Mouse (Mus musculus) A20 (cell line): ENCODE results near the gene Sohlh2.
A peak's percentile ranks its signal among the peaks of the same experiment; 100 is the strongest.

ENCODE experiments used
- DNase-seq: peaks from one replicate; pipeline ENCODE4 v3.0.0-alpha.2; 2011; ENCODE audit warnings: low read depth, low spot score

The Sohlh2 gene

DNA sequence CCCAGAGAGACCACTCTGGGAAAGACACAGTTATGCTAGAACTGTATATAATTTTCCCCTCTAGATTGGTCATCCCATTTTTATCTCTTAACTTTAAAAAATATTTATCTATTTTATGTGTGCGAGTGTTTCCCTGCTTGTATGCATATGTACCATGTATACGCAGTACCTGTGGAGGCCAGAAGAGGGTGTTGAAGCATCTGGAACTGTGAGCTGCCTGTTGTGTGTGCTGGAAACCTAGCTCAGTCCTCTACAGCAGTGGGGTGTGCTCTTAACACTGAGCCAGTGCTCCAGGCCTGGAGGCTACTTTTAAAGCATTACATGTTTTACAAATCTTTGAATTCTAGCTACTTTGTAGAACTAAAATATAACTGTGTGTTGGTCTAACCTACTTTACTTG lies 24.6 kb downstream of the Sohlh2 start:
- DNase-seq: no peak

DNA sequence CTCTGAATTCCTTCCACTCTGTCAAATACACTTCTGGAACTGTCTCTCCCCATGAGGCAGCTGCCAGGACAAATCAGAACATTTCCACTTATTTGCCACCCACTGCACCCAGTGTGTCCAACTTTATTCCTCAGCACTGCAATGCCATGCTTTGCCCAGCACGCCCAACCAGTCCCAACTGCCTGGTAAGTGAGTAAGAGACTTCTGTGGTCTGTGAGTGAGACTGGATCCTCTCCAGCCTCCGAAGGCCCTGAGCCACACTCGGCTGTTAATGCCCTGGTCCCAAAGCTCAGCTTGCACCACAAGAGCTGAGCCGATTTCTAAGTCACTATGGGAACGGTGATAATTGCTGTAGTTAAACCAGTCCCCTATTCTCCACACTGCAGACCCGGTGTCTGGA lies 25.8 kb downstream of the Sohlh2 start:
- no peak for DNase-seq

DNA sequence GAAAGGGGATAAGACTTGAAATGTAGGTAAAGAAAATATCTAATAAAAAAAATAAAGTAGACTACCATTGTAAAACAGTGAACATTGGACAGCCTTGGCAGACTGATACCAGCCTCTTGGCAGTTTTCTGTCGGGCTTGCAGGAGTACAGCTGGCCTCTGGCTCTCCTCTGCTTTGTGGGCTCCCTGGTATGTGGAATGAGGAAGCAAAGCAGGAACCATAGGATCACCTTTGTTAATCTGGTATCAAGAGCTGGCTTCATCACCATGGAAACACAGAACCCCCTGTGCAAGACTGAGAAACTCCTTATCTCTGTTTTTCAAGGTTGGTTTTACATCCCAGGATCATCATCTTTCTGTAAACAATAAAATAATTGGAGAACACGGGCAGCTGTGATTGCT lies 30.4 kb downstream of the Sohlh2 start:
- DNase-seq: no peak

DNA sequence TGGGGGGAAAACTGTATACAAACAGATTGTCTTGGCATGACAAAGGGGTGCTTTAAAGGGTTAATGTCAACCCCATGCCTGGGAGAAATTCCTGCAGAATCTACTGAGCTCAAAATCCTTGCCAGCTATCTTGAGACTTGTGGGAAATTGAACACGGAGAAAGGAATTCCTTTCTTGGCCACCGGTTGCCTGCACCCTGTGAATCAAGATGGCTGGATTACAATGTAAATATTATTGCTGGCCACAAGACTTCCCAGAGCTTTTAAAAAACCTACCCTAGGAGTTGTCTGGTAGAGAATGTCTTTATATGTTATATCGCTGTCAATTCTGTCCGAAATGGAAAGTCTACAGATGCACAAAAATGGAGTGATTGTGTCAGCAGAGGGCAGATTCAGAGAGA lies 32.0 kb downstream of the Sohlh2 start:
- no peak for DNase-seq

DNA sequence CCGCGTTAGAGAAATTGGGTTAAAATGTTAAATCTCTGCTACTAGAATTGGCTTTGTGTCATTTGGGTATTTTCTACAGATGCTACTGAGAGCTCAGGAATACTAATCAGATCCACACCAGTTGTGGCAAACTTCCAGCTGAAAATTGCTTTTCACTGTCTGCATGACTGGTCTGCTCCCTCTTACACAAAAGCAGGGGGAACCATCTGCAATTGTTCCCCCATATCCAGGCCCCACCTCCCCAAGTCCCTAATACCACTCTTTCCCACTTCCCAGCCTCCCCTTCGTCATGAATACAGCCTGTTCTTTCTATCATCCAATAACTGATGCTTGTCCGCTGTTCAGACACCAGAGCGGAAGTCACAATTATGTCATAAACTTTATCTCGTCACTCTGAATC lies 32.6 kb downstream of the Sohlh2 start:
- DNase-seq: no peak

DNA sequence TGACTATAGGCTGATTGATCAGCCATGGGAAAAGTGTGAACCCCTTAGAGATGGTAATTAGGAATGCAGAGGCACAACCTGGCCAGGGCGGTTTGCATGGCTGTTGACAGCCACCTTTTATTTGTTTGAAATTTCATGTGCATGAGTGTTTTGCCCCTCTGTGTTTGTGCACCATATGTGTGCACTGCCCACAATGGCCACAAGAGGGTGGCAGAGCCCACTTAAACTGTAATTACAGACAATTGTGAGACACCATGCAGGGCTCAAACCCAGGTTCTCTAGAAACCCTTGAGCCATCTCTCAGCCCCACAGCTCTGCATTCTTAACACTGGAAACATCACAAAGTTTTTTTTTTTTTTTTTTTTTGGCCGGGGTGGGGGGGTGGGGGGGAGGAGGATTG lies 40.7 kb downstream of the Sohlh2 start:
- DNase-seq: peak; percentile 45

DNA sequence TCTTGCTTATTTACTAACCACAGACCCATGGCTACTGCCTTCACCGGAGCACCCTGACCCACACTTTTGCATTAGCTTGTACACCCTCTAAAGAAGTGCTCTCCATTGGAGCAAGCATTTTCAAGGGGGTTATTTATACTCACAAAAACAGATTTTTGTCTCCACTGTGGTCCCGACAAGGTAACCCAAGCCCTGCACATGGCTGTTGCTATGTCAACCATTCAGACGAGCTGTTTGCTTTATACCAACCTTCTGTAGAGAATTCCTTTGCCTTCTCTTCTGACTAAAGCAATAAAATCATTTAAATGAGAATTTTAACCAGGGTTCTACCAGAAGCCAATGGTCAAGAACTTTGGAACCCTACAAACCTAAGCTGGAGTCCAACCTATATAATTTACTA lies 42.0 kb downstream of the Sohlh2 start:
- no peak for DNase-seq

DNA sequence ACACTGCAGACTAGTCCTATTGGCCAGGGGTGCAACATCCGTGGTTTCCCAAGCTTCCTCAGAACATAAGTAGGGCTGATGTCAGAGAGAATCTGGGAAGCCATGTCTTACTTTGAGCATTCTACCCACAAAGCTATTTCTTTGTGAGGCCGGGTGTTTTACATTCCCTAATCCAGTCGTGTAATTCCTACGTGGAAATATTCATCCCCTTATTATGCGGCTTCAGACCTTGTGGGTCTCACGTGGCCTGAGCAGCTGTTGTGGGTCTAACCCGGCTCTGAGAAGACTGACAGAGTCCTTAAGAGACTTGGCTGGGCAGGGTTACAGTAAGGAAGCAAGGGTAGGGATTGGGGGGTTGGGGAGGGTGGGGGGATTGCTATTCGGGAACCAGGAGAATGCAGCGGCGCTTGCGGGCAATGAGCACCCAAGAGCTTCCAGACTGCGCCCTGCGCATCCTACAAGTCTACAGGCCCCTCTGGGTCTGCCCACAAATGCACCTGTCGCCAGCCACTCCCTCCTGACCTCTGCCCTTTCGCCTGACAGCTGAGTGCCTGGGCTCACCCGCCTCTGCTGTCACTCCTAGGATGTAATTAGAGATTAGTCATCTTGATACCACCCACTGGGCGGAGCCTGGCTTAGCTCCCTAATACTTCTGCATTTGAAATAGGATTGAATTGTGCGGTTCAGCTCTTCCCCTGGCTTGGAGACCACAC lies 44.8 kb downstream of the Sohlh2 start:
- DNase-seq: peak; percentile 92

DNA sequence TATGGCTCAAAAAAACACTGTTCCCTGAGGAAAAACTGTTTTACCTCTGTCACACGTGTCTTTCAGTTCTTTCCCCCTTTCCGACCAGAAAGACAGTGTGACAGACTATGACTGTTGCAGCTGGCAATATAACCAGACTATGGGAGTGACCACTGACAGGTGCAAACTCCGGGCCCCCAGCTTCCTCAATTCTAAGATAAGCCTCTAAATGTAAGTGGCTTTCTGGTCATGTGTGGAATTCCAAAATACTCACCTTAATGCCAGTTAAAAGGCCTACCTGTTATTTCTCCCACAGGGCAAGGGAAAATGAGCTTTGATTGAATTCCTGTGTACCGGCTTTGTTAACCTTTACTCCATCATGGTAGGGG lies 45.4 kb downstream of the Sohlh2 start:
- no peak for DNase-seq

DNA sequence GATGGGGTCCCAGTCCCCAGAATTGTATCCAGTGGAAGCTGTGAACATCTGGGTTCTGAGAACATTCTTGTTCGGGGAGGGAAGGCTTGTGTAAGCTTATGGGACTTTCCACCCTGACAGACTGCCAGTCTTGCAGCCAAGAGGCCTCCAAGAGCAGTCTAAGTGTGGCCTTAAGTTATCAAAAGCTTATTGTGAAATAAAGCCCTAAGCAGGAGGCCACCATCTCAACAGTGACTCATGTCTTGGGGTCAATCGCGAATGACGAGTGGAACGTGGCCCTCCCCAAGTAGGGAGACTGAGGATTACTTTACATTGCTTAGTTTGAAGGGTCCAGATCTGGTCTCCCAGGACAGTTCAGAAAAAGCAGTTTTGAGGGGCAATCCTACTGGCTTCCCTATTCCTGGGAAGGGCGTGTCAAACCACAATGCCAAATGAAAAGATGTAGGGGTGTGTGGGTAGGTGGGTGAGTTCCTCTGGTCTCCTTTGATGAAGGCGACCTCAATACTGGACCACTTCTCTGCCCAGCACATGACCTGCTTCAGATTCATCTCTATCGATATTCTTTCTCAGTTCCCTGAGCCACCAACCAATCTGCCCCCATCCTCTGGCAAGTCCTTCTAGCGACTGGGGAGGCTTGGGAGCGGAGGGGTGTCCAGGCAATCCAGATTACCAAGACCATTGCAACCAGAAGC lies 60.0 kb downstream of the Sohlh2 start, which contains the start of gene Dclk1:
Dclk1 (plus strand) TSS at position 635 of the 692 bp plus-strand sequence.
- no peak for DNase-seq

DNA sequence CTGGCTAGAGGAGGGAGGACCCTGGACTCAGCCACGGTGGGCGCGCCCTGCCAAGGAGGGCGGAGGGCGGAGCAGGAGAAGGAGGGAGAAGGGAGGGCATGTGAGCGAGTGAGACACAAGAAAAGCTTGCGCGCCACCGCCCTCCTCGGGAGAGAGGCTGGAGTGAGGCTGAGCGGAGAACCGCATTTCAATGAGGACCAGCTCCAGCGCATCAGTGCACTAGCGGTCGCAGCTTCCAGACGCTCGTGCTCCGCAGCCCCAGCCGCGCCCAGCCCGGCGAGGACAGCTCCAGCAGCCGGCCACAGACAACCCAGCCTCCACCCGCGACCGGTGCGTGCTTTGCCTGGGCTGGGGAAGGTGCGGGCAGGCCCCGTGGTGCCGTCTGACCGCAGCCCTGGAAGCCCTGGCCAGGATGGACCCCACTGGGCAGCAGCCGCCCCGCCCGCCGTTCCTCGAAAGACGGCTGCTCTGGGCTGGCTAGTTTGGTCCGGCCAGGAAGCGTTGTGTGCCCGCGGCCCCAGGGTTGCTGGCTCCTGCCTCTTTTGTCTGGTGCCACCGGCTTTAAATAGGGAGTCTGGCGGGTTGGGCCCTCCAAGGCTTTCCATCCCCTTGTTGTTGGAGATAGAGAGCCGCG lies 60.7 kb downstream of the Sohlh2 start:
- DNase-seq: no peak

DNA sequence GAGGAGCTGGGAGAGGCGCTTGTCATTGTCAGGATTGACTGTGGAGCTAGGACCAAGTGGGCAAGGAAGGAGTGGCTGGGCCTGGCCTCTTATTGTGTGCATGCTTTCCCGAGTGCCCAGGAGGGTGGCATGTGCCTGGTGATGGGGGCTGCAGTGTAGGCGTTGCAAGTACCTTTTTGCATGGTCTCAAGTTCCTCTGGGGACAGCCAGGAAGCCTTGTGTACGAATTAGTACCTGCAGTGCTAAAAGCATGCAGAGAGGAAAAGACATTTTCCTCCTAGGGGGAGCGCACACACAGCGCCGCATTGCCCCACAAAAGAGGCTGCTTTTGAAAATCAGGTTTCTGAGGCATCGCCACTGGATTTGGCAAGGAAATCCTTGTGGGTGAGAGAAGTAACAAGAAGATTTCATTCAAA lies 61.2 kb downstream of the Sohlh2 start:
- DNase-seq: no peak

DNA sequence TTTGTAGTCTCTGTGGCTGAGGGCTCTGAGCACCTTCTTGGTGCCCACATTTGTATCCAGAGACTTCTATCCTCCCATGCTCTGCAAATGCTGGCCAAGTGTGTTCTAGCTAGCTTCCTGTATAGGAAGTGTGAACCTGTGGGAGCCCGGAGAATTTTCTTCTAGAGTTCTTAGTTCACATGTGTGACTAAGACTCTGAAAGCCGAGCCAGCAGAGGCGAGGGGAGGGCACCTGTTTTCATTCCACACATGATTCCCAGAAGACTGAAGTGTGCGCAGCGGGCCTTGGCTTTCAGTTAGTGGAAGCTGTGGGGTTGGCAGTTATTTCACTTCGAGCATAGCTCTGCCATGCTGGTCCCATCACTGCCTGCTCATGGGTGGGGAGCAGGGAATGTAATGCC lies 62.3 kb downstream of the Sohlh2 start:
- no peak for DNase-seq

DNA sequence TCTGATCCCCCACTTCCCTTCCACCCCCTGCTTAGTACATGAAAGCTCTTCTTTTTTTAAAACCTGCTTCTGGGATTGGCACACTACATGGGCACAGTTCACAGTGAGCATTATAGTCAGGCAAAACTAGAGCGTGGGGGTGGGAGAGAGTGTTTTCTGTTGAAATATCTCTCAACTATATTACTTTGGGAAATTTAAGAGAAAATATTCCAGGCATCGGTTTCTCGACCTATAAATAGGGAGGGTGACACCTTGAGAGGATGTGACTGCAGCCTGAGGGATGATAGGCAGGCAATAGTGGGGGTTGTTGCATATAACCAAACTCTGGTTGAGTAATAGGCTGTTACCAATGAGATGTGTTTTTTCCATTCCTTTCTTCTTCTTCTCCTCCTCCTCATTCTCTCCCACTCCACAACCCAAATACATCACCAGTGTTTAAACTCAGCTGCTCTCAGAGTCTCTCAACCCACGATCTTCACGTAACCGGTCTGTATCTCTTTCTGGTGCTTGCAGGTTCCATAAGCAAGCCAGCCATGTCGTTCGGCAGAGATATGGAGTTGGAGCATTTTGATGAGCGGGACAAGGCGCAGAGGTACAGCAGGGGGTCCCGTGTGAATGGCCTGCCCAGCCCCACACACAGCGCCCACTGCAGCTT lies 64.9 kb downstream of the Sohlh2 start:
- no peak for DNase-seq

DNA sequence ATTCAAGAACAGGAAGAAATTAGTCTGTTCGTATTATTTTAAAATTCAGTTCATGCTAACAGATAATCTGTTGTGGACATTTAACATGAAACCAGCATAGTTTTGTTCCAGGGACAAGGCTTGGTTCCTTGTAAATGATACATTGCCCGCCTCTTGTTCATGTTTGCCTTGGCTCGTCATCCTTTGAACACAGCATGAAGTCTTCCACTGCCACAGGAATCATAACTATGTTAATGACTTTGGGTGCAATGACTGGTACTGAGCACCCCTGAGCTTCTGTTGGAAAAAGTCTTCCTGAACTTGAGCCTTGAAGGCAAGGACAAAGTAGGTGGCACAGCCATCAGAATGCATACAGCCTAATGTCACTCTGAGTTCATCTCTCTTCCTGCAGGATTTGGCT lies 66.2 kb downstream of the Sohlh2 start:
- no peak for DNase-seq

DNA sequence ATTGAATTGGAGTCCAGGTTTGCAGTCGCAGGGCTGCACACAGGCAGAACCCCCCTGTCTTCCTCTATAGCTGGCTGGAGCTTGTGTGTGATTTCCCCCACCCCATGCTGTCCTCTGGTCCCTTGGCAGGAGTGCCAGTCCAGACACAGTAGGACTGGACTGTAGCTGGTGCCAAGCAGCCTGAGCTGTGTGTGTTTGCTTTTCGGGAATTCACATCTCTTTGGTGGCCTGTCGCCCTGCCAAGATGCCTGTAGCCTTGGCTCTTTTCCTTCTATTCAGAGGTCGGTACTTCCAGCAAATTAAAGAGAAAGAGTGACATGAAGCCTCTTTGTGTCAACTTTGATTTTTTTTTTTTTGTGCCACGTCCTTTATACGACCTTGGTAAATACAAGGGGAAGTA lies 66.7 kb downstream of the Sohlh2 start:
- DNase-seq: no peak

DNA sequence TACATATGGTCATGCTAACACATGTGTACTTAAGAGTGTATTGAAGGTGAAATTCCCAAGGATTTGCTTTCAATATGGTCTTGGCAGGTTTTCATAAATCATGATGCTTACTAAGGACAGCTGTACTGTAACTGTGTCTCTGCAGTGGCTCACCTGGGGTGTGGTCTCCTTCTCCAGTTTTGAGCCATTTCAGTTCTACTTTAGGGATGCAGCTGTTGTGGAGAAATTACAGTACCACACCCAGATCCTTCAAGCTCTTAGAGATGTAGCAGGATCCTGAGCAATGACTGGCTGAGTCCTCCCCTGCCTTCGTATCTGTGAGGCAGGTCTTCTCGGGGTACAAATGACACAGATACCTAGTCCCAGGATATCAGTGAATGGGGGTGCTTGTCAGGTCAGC lies 68.8 kb downstream of the Sohlh2 start:
- no peak for DNase-seq
